20 mouse cellular contexts compared by ENCODE assay signal in genomic region chr8:21134342-21134741, GRCm38 (mm10). TPM values are rescaled to one million over a fixed set of nuclear protein-coding genes. Genes with fewer than 3 reads are reported as not detected.
"Had no signal": no experiment of that assay in that cellular context is flagged by ENCODE, and none has a peak within 500 bp of the region (broad histone marks: within the 10 kb centered on the region; RNA-seq: fewer than 3 reads in every experiment).

Gene Defa30, plus strand, starts transcription at chr8:21134642.

RNA-seq across cellular contexts. Expression of gene Defa30, which starts in this region (rescaled TPM):
- polyA plus RNA-seq: cerebellum, adult 2 months; cortical plate, adult 2 months; embryonic facial prominence, embryonic 10.5 days; embryonic facial prominence, embryonic 11.5 days; embryonic facial prominence, embryonic 12.5 days; embryonic facial prominence, embryonic 13.5 days; embryonic facial prominence, embryonic 14.5 days; embryonic facial prominence, embryonic 15.5 days; erythroblast, embryonic 14.5 days; forebrain, embryonic 10.5 days; forebrain, embryonic 11.5 days; forebrain, embryonic 12.5 days; forebrain, embryonic 13.5 days; forebrain, embryonic 14.5 days; forebrain, embryonic 15.5 days; forebrain, embryonic 16.5 days; forebrain, postnatal 0 days; frontal cortex, adult 2 months; gonadal fat pad, adult 2 months; heart, adult 2 months had no signal
